Mouse (Mus musculus) bone marrow, adult 2 months (tissue): Measurements from ENCODE around the gene Fbxw7. TPM values are rescaled to one million over a fixed set of nuclear protein-coding genes. Genes with fewer than 3 reads are reported as not detected.

Experiments used
- H3K27ac ChIP-seq: fragments of 200-500 bp; 2 replicates; pipeline ENCODE4 v1.5.1; 2012; ENCODE audit warnings: low read depth, mild to moderate bottlenecking, control low read depth, inconsistent platforms, low read length; ENCODE audit not compliant: control insufficient read depth, poor library complexity, insufficient read depth
- H3K4me1 ChIP-seq: fragments of 200-500 bp; 2 replicates; pipeline ENCODE4 v1.6.1; 2011; ENCODE audit warnings: low read length; ENCODE audit not compliant: control insufficient read depth, insufficient read depth
- H3K4me3 ChIP-seq: fragments of 200-500 bp; replicated peaks from 2 replicates; pipeline ENCODE3; 2011; ENCODE audit warnings: mild to moderate bottlenecking, low read depth, low read length, control low read depth; ENCODE audit not compliant: control insufficient read depth
- CTCF ChIP-seq: fragments of 200-500 bp; IDR thresholded peaks from 2 replicates; pipeline ENCODE4 v1.5.1; 2011; ENCODE audit warnings: low read length, control low read depth; ENCODE audit not compliant: control insufficient read depth, insufficient read depth
- POLR2A ChIP-seq: fragments of 200-500 bp; IDR thresholded peaks from 2 replicates; pipeline ENCODE4 v1.6.1; 2011; ENCODE audit warnings: low read depth, mild to moderate bottlenecking, control low read depth, low read length, borderline replicate concordance; ENCODE audit not compliant: control insufficient read depth
- WGBS: fragments of 180-500 bp; shearing (Covaris S2); methylation state at CpG from one replicate; pipeline ENCODE4 v1.1.7; 2018; 5-methylcytosine and 5-hydroxymethylcytosine counted together
- polyA plus RNA-seq: library from polyadenylated mRNA; stranded (reverse); fragments of >200 nt; gene quantifications from 2 replicates; pipeline ENCODE4 v1.2.4, GENCODE M21; 2011; ENCODE audit warnings: low replicate concordance; ENCODE audit not compliant: missing spikeins, insufficient read depth, insufficient read length

The Fbxw7 gene
- polyA plus RNA-seq, 1 experiment = 13.2 TPM

DNA sequence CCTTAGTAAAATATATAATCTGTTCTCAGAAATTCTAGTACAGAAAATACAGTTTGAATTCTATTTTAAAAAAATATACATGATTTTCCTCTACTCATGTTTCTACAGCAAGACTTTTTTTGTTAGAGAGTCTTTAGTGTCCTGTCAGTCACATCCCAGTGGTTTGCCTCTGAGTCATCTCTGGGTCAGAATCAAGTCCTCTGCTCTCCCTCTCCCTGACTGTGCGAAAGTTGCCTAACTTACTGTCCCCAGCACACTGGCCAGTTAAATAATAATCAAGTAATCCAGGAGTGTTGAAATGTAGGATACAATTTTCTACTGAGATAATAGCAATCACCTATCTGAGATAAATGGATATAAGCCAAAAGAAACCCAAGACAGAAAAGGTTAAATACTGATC, 120.7 kb downstream of the Fbxw7 start:
- Histone ChIP-seq H3K27ac (no peak overlapping the region), H3K4me3 (no peak overlapping the region), H3K4me1 (no peaks in the 10 kb centered on the region; the same call in 1 of the 2 replicates)
- whole genome bisulfite sequencing = 76% methylated on average over 1 of the region's 1 CpGs
- no peak for TF ChIP-seq POLR2A
- no peak for TF ChIP-seq CTCF

DNA sequence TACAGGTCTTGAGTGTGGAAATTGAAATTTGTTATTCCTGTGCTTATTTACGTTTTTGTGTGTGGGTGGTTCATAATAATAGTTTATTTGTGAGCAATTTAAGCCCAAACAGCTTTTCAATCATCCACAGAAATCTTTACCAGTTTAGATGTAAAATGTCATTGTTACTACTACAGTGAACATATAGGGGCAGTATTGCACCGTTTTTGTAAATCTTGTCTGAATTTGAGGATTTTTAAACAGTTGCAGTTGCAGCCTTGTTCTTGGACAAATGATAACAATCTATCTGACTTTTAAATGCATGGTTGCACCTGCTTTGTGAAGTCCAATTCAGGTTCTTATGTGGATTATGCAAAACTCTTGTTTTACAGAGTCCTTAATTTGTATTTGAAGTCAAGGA, 121.2 kb downstream of the Fbxw7 start:
- Histone ChIP-seq H3K4me3 (no peak overlapping the region), H3K27ac (no peak overlapping the region), H3K4me1 (no peaks in the 10 kb centered on the region; the same call in 1 of the 2 replicates)
- no peak for TF ChIP-seq POLR2A
- whole genome bisulfite sequencing = 24% methylated on average over 2 of the region's 2 CpGs

DNA sequence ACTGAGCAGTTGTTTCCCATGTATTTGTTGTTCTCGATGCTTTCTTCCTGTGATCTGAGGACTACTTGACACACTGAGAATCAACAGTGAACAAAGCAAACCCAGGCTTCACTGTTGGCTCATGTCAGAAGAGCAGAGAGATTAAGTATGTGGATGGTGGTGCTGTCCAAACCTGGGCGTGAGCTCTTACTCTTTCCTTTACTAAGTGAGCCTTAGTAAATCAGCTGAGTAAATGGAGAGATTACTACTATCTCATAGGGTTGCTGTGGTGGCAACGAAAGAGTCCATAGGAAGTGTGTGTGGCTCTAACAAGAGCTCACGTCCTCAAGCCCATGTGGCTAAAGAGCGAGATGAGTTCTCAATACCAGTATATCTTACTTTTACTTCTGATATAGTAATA, 121.9 kb downstream of the Fbxw7 start:
- TF ChIP-seq CTCF = no peak
- no peak for TF ChIP-seq POLR2A
- WGBS = 62% methylated on average over 5 of the region's 5 CpGs
- Histone ChIP-seq H3K4me3 (no peak overlapping the region), H3K4me1 (no peaks in the 10 kb centered on the region; the same call in 1 of the 2 replicates), H3K27ac (no peak overlapping the region)

DNA sequence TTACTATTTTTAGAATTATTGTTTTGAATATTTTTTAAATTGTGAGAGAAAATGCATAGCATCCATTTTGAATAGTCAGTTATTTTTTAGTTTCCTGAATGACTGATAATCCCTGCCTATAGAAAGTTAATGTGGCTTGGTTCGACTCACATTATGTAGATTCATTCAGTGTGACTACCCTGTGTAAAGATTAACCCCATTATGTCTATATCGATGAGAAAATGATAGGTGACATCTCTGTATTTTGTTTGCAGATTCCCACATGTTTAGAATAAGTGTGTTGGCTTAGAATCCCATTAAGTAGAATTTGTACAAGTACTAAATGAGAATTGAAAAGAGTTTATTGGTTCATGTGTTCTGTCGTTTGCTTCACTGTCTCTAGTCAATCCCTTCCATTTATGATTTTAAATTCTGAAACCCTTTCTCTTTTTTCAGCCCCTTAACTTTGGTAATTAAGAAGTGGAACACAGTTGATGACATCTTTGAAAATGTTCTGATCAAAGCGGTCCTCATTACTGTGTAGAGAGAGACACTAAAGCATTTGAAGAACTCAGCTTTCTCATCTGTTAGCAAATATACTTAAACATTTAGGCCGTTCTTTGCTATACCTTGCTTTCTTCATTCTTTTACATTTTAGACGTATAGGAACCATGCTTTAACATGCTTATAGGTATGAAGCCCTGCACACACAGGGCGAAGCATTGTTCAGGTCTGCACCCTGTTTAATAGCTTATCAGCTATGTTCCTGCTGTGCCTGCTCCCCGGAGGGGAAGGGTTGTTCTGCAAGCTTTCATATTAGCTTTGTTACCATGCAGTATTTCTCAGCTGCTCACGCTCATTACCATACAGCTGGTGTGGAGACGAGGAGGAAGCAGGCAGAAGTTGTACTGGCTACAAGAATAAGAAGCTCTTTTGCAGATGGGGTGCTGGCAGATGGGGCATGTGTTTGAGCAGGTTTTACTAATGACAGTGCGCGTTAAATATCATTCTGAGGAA, 122.6 kb downstream of the Fbxw7 start:
- 52% methylated on average over 12 of the region's 12 CpGs for WGBS
- TF ChIP-seq POLR2A (no peak), CTCF (no peak)
- H3K4me3 ChIP-seq = no peak overlapping the region
- no peak overlapping the region for H3K27ac ChIP-seq
- H3K4me1 ChIP-seq = no peaks in the 10 kb centered on the region; the same call in 1 of the 2 replicates

DNA sequence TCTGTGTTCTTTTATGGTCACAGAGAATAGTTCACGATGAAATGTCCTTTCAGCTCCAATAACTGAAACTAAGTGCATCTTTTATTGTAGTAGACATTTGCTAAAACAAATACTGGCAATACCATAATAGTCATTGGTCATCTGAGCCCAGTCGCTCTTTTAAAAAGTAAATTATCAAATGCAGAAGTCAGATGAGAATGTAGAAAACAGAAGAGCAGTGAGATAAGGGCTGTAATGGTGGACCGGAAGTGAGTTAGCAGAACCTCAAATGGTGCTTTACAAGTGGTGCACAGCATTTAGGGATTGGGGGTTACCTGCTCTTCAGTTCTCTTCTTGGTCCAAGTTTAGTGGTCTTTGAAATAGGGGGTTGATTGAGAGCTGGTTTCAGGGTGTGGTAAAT, 129.9 kb downstream of the Fbxw7 start:
- no peaks in the 10 kb centered on the region; the same call in 1 of the 2 replicates for H3K4me1 ChIP-seq
- WGBS = 28% methylated on average over 3 of the region's 3 CpGs
- no peak overlapping the region for H3K4me3 ChIP-seq
- H3K27ac ChIP-seq = no peak overlapping the region
- TF ChIP-seq CTCF = no peak
- TF ChIP-seq POLR2A = no peak

DNA sequence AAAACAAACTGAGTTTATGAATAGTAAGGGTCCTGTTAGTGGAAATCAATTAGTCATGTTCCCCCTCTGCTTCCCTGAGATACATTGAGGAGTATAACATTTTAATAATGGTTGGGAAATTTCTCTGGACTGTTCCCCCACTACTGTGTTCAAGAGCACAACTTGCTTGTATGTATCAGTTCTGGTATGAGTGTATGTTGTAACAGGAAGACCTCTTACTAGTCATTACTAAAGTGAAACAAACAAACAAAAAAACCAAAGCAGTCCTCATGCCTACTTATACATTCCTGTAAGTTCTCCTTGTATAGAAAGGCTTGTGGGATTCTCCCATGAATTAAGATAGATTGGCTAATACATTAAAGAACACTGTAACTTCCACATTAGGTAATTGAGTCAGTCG, 131.3 kb downstream of the Fbxw7 start:
- Histone ChIP-seq H3K27ac (no peak overlapping the region), H3K4me3 (no peak overlapping the region), H3K4me1 (no peaks in the 10 kb centered on the region; the same call in 1 of the 2 replicates)
- 54% methylated on average over 1 of the region's 1 CpGs for WGBS
- no peak for TF ChIP-seq POLR2A

DNA sequence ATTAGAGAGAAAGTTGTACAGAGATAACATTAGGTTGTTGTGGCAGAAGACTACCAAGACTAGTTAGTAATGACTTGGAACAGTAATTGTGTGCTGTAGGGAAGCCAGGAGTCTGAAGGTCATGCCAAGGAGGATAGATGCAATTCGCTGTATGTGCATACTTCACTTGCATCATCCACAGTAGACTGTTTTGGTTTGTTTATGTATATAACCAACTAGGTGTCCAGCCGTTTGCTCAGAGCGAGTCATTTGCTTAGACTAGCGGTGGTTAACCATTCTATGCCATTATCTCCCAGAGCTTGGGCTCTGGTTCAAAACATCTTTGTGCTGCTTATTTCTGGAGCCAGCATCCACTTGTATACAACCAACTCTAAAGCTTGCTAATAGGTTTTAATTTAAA, 134.3 kb downstream of the Fbxw7 start:
- H3K27ac ChIP-seq = no peak overlapping the region
- TF ChIP-seq CTCF (no peak), POLR2A (no peak)
- 79% methylated on average over 4 of the region's 4 CpGs for WGBS
- no peak overlapping the region for H3K4me3 ChIP-seq
- H3K4me1 ChIP-seq = no peaks in the 10 kb centered on the region; the same call in 1 of the 2 replicates

DNA sequence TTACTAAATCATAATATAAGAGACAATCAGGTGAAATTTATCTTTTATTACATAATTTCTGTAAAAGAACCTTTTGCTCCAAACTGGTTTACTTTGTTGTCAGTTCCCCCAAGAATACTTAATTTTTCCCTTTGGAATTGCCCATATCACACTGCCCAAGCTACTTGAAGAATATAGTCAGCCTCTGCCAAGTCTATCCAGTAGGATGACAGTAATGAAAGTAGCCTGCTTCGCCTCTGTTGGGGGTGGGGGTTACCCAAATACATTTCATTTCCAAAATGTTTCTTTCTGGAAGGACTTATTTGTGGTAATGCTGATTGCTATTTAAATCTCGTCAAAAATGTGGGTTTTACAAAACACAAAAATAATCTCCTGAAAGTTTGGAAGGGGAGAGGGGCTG, 136.6 kb downstream of the Fbxw7 start:
- Histone ChIP-seq H3K4me3 (no peak overlapping the region), H3K27ac (no peak overlapping the region), H3K4me1 (no peaks in the 10 kb centered on the region; the same call in 1 of the 2 replicates)
- TF ChIP-seq CTCF = no peak
- TF ChIP-seq POLR2A = no peak
- WGBS = 74% methylated on average over 2 of the region's 2 CpGs
